Mouse (Mus musculus): ENCODE measurements at regions not wholly inside any gene's neighbourhood (a gene's known extent, or its start where the extent isn't known, plus 50 kb on each side); places are given as distances from the start of the nearest gene placed in this dataset.

- Histone ChIP-seq H3K36me3 (no peaks in the 10 kb centered on the region), H3K4me1 (replicated peaks) (peaks cover 10% of the 10 kb centered on the region), H3K27ac (replicated peaks) (no peak overlapping the region), H3K9ac (no peak overlapping the region), H3K27me3 (no peaks in the 10 kb centered on the region), H3K4me2 (no peak overlapping the region), H3K4me3 (no peak overlapping the region), H3K9me3 (no peaks in the 10 kb centered on the region)
- ATAC-seq (ENCODE audit: low FRiP score, low read depth), result no peak
- WGBS, result 78% methylated on average over 3 of the region's 3 CpGs
Observed at GRCm38 (mm10) chr15:97449724-97450123, 202.6 kb upstream of the Amigo2 start.

GRCm38 (mm10) chr15:97449001-97449400 lies 201.9 kb upstream of the Amigo2 start:
- H3K36me3 ChIP-seq, result no peaks in the 10 kb centered on the region
- H3K4me1 ChIP-seq (replicated peaks), result peaks cover 10% of the 10 kb centered on the region
- 93% methylated on average over 6 of the region's 6 CpGs for WGBS
- no peak overlapping the region for H3K9ac ChIP-seq
- no peak overlapping the region for H3K4me3 ChIP-seq
- H3K27ac ChIP-seq (replicated peaks), result no peak overlapping the region
- no peaks in the 10 kb centered on the region for H3K9me3 ChIP-seq
- ATAC-seq (ENCODE audit: low FRiP score, low read depth), result no peak
- no peaks in the 10 kb centered on the region for H3K27me3 ChIP-seq
- no peak overlapping the region for H3K4me2 ChIP-seq

- Histone ChIP-seq H3K9me3 (no peaks in the 10 kb centered on the region), H3K9ac (no peak overlapping the region), H3K27me3 (no peaks in the 10 kb centered on the region), H3K4me3 (no peak overlapping the region), H3K4me1 (replicated peaks) (peaks cover 10% of the 10 kb centered on the region), H3K27ac (replicated peaks) (no peak overlapping the region), H3K36me3 (no peaks in the 10 kb centered on the region), H3K4me2 (no peak overlapping the region)
- 70% methylated on average over 5 of the region's 5 CpGs for WGBS
- no peak for ATAC-seq (ENCODE audit: low FRiP score, low read depth)
Observed at GRCm38 (mm10) chr15:97448243-97448880, 201.3 kb upstream of the Amigo2 start.

GRCm38 (mm10) chr15:97446181-97446580 lies 199.1 kb upstream of the Amigo2 start:
- Histone ChIP-seq H3K9ac (no peak overlapping the region), H3K27ac (replicated peaks) (0 out of 2 replicates have a peak overlapping the region, but pooled peaks have one; percentile 15), H3K36me3 (no peaks in the 10 kb centered on the region), H3K4me1 (replicated peaks) (peaks cover 10% of the 10 kb centered on the region), H3K27me3 (no peaks in the 10 kb centered on the region), H3K4me3 (no peak overlapping the region), H3K4me2 (no peak overlapping the region), H3K9me3 (no peaks in the 10 kb centered on the region)
- WGBS, result 39% methylated on average over 9 of the region's 9 CpGs
- ATAC-seq (ENCODE audit: low FRiP score, low read depth), result no peak

GRCm38 (mm10) chr15:97438235-97438760 lies 191.2 kb upstream of the Amigo2 start:
- no peak for ATAC-seq (ENCODE audit: low FRiP score, low read depth)
- no peak overlapping the region for H3K4me3 ChIP-seq
- no peaks in the 10 kb centered on the region for H3K4me1 ChIP-seq (replicated peaks)
- H3K27ac ChIP-seq (replicated peaks), result no peak overlapping the region
- no peaks in the 10 kb centered on the region for H3K9me3 ChIP-seq
- no peaks in the 10 kb centered on the region for H3K36me3 ChIP-seq
- H3K9ac ChIP-seq, result no peak overlapping the region
- no peaks in the 10 kb centered on the region for H3K27me3 ChIP-seq
- no peak overlapping the region for H3K4me2 ChIP-seq
- 92% methylated on average over 5 of the region's 5 CpGs for WGBS
